Mouse (Mus musculus): ENCODE measurements at regions not wholly inside any gene's neighbourhood (a gene's known extent, or its start where the extent isn't known, plus 50 kb on each side); places are given as distances from the start of the nearest gene placed in this dataset.

DNA sequence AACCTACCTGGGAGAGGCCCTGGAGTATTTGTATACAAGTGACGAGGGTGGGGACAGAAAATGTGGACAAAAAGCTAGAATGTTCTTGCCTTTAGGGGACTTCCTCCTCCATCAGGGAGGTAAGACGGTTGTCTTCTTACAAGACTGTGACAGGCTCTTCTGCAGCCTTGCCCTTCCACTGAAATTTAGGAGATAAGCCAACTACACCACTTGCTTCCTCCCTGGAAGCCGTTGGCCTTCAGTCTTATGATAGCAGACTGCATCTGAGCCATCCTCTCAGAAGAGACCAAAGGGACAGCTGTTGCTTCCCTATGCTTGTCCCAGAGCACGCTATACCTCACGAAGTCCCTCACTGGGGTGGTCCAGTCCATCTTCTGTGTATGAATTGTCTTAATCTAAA, 106.5 kb upstream of the Mrps10 start:
- TF ChIP-seq ZKSCAN1 (IDR thresholded peaks at IDR 0.05; ENCODE audit: borderline replicate concordance, low read depth, low read length) (no peak), ZC3H11A (IDR thresholded peaks at IDR 0.05; ENCODE audit: low read depth, low read length) (no peak), MAX (IDR thresholded peaks at IDR 0.05; ENCODE audit: low read length) (no peak), POLR2A (IDR thresholded peaks at IDR 0.05; ENCODE audit: low read depth, low read length) (no peak), CTCF (conservative IDR thresholded peaks at IDR 0.05 in 1 of 2, IDR thresholded peaks at IDR 0.05 in 1 of 2; ENCODE audit: low read depth in 2 of 2, low read length in 2 of 2) (no peak), E2F4 (IDR thresholded peaks at IDR 0.05; ENCODE audit: insufficient replicate concordance, low read depth, low read length) (no peak), HCFC1 (IDR thresholded peaks at IDR 0.05; ENCODE audit: low read depth, low read length) (no peak), ZMIZ1 (IDR thresholded peaks at IDR 0.05; ENCODE audit: low read depth, low read length) (no peak), JUND (conservative IDR thresholded peaks at IDR 0.05; ENCODE audit: low read depth, low read length) (no peak)

All from CH12.LX (cell line).